Mouse (Mus musculus) hematopoietic stem cell, adult 5-6 weeks (primary cell): ENCODE data around the gene Rnf26. TPM values are rescaled to one million over a fixed set of nuclear protein-coding genes. Genes with fewer than 3 reads are reported as not detected.
A peak's percentile ranks its signal among the peaks of the same experiment; 100 is the strongest.

Experiments used
- ATAC-seq, 2 experiments: fragments of 125-278 bp in 1 of 2; replicated peaks in 1 of 2; 2 replicates each; pipeline ENCODE4 v1.8.0; 2016 to 2017; ENCODE audit warnings: inconsistent platforms in 2 of 2, mild to moderate bottlenecking in 2 of 2, moderate number of reproducible peaks in 2 of 2, low read depth in 1 of 2, moderate TSS enrichment in 1 of 2; ENCODE audit not compliant: low FRiP score in 2 of 2, poor library complexity in 2 of 2, severe bottlenecking in 2 of 2, insufficient read depth in 1 of 2, low TSS enrichment in 1 of 2
- total RNA-seq: library from RNA; stranded (forward); fragments of 172-1452, 232-1000 nt; gene quantifications from 2 replicates; pipeline ENCODE4 v1.2.3, GENCODE M21; 2017

Gene Rnf26
- total RNA-seq, 1 experiment from 2014 or later, result 13.0 TPM

- no peak for ATAC-seq
Measured at GRCm38 (mm10) chr9:44082266-44082665, 31.1 kb downstream of the Rnf26 start.

DNA sequence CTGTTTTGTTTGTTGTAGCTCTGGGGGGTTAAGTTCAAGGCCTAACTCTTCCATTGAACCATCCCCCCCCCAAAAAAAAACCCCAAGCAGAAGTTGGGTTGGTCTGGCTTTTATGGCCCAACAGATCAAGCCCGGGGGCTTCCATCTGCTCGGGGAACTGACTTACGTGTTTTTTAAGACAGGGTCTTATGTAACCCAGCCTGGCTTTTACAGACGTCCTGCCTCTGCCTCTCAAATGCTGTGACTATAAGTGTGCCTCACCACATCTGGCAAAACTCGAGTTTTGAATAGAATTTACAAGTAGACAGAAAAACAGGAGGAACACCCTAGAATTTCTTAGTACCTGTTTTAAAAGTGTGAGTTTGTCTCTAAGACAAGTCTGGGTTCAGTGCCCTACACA is 31.7 kb downstream of the Rnf26 start:
- ATAC-seq, result no peak

DNA sequence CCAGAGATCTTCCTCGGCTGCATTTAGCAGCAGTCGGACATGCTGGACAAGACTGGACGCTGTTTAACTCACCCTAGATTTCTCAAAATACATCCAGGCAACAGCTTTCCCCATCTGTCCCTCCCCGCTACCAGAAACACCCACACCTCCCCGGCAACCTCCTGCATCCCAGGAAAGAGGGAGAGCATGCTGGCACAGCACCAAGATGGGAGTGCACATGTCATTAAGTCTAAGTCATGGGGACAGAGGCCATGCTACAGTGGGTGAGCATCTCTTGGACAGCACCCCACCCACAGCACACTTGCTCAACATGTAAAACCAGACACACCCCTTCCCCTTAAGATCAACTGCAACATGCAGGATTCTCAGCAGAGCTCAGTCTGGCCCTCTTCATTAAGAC is 32.4 kb downstream of the Rnf26 start:
- ATAC-seq, result no peak

DNA sequence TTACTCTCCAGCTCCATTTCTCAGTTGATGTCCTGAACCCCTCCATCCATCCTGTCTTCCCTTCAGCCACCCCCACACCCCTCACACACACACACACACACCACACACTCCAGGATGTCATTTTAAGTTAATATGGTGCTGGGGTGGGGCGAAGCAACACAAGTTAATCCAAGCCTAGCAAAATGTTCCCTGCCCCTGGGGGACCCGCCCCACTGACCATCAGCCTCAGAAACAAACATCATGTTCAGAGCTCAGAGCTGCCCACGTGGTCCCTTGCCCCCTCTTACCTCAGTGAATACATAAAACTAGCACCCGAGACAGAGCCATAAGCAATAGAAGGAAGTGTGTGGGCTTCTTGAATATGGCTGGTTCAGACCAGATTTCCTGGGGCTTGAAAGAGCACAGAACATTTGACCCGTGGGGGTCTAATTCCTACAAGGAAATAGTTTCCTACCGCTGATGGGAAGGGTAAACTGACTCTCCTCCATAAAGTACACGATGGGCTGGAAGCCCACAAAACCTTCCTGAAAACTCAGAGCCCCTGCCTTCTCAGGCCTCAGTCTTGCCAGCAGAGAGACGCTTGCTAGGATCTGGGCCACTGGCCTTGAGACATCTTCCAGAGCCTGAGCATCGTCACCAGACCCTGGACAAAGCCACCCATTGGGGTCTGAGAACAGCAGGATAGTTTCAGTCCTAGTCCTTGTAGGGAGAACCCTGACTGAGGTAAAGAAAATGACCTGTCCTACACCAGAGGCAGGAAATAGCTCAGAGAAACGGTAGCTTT is 33.1 kb downstream of the Rnf26 start:
- no peak for ATAC-seq

GRCm38 (mm10) chr9:44078955-44079756 is 34.2 kb downstream of the Rnf26 start:
- ATAC-seq, result peak; percentile 40 to 50

GRCm38 (mm10) chr9:44078136-44078797 is 35.0 kb downstream of the Rnf26 start:
- no peak for ATAC-seq

DNA sequence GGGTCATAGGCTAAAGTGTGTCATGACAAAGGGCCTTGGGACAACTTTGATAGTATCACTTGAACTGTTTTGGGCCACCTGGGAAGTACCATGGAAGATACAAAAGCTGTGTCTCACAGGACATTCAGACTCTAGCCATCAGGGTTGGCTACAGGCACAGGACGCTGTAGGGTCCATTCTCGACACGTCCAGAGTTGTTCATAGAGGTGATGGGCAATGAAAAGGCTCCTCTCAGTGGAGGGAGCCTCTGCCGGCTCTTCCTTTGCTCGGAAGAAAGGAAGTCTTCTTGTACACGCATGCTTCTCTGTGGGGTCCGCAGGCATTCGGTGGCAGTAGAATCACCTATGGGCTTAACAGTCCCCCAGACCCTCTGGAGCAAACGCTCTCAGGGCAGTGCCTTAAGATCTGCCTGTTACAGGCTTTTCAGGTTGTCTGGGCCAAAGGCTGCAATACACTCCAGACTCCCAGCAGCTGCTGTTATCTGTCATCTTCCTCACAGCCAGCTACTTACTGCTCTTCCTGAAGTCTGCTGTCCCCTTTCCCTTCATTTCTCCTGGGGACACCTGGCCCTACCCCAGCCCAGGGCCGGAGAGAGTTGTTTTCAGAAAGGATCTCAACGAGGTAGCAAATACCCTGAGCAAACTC is 35.9 kb downstream of the Rnf26 start:
- no peak for ATAC-seq

DNA sequence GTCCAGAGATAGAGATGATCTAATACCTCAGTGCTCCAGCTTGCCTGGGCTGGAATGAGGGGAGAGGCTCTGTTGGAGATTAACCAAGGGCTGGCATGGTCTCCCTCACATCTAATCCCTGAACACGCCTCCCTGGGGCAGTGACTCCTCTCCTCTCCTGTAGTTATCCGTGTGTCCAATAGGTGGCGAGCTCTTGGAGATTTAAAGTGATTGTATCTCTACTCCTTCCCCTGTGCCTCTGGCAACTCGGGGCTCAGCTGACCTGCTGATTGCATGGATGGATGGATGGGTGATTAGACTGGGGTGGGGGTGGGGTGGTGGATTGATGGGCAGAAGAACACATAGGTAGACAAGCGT is 36.6 kb downstream of the Rnf26 start:
- peak; percentile 29 to 67; a peak in 2 of 4 replicates for ATAC-seq

- no peak for ATAC-seq
Measured at GRCm38 (mm10) chr9:44075996-44076763, 37.1 kb downstream of the Rnf26 start.

- no peak for ATAC-seq
Measured at GRCm38 (mm10) chr9:44075276-44075995, 37.9 kb downstream of the Rnf26 start.

DNA sequence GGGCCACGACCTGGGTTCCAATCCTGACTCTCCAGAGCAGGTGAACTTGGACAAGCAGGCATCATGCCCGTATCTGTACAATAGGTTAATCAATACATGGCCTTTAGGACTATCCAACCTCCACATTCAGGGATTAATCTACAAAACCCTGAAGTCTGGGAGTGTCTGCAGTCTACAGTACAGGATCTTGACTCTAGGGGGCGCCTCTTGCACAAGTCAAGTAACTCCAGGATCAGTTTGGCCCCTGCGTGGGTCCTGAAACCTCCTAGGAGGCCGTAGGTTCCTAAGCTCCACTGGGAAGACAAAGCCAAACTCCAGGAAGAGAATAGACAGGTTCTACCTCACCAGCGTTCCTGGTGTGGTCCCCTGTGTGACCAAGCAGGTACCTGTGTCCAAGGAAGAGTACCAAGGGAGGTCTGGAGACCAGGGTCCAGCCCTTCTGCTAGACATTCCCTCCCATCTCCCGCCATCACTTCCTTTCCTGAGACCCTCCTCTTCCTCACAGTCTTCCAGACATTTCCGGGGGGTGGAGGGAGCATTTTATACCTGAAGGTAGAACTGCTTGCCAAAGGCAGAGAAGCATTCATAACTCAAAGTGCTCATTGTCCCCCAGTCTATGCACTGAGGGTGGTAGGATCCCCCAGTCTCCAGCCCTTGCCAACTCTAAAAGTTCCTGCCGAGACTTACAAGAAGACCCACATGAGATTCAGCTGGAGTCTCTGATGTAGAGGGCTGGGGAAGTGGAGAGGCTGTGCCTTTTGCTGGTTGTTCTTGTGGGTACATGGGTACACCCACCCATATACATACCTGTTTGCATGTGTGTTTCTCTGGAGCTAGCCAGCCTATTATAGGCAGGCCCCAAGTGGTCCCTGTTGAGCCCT is 38.7 kb downstream of the Rnf26 start:
- no peak for ATAC-seq

DNA sequence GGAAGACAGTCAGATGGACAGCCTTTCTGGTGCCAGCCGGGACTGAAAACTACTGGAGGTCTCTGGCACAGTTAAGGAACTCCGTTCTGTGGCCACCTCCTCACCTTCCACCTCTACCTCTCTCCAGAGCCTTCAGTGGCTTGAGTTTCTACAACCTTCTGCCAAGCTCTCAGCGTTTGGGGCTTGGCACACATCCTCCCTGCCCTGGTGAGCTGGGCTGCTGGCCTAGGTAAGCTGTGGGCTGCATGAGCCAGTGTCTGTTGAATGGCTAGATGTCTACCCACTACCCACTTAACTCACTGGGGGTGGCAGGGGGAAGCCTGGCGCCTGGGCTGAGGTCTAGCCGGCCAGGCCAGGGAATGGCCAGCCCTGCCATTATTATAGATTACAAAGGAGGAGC is 40.2 kb downstream of the Rnf26 start:
- ATAC-seq, result no peak

DNA sequence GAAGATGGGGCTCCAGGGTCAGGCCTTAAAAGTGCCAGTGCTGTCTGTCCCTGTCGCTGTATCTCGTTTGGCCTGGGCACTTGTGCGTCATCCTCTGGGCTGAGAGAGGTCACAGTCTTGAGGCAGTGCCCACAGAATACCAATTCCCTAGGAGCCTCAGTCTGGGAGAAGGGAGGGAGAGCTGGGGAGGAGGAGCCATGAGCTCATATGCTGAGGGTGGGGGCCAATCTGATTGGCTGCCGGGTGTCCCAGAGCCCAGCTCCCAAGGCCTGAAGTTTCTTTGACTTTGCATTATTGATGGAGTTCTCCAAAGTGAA is 40.8 kb downstream of the Rnf26 start:
- ATAC-seq, result no peak

DNA sequence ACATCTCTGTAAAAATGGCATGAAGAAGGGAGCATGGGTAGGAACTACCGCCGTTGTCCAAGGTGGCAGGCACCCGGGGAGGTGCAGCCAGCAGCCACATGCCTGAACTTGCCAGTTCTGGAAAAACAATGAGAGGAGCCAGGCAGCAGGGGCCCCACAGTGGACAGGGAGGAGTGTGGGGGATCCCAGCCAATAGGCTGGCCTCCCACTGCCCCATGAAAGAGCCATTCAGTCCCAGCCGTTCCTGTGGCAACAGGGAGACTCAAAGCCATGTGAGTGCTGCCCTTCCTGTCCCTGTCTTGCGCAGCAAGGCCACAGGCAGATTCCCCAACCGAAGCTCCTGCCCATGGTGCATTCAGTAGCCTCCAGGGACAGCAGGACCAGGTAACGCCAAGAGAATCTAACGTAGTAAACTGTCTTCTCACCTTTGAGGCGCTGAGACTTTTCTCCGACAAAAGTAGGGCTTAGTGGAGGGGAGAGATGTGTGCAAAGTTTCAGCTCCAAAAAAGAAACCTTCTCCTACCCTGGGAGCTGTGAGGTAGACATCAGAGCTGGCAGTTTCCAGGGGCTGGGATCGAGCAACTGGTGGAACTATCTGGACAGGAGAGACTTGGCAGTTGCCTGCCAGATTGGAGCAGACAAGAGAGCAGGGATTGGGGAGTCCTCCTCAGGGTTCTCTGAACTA is 41.3 kb downstream of the Rnf26 start:
- no peak for ATAC-seq

DNA sequence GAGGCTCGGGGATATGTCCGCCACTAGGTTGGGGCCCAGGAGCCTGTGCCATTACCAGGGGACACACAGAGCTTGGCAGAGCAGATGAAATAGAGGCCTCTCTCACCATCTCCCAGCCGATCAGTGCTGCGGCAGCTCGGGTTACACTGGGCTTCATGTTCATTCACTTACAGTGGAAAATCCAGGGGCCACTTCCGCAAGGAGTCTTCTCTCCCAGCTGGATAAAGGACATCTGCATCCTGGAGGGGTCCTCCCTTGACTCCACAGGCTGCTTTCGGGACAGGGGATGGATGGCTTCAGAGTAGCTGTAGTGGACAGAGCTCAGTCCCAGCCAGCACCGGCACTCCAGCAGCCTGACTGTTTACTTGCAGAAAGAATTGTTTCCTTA is 42.5 kb downstream of the Rnf26 start:
- ATAC-seq, result no peak
